Mouse (Mus musculus) forebrain, embryonic 14.5 days (tissue): ENCODE data around the gene Efcab5. TPM values are rescaled to one million over a fixed set of nuclear protein-coding genes. Genes with fewer than 3 reads are reported as not detected.
A peak's percentile ranks its signal among the peaks of the same experiment; 100 is the strongest.

Experiments used
- ATAC-seq: fragments of 200-750 bp; cut with Nextera tagmentation; 2 replicates; pipeline ENCODE4 v1.8.0; 2017; ENCODE audit warnings: mild to moderate bottlenecking, moderate library complexity
- DNase-seq: peaks from one replicate; pipeline ENCODE4 v3.0.0-alpha.2; 2015; ENCODE audit warnings: low spot score
- H3K27ac ChIP-seq: fragments of 300-500 bp; sonication (generic); 2 replicates; pipeline ENCODE4 v1.5.1; 2014; ENCODE audit warnings: low read depth, mild to moderate bottlenecking, control low read depth, low read length, moderate library complexity
- H3K27me3 ChIP-seq: fragments of 300-500 bp; sonication (generic); replicated peaks from 2 replicates; pipeline ENCODE4 v1.6.1; 2014; ENCODE audit warnings: low read length, control low read depth, mixed read lengths; ENCODE audit not compliant: control insufficient read depth, insufficient read depth
- H3K36me3 ChIP-seq: fragments of 300-500 bp; sonication (generic); 2 replicates; pipeline ENCODE4 v1.6.1; 2014; ENCODE audit warnings: low read length, control low read depth; ENCODE audit not compliant: control insufficient read depth, insufficient read depth
- H3K4me1 ChIP-seq: fragments of 300-500 bp; sonication (generic); 2 replicates; pipeline ENCODE4 v1.6.1; 2014; ENCODE audit warnings: antibody characterized with exemption, low read length, control low read depth; ENCODE audit not compliant: control insufficient read depth, insufficient read depth
- H3K4me2 ChIP-seq: fragments of 300-500 bp; sonication (generic); 2 replicates; pipeline ENCODE4 v1.6.1; 2014; ENCODE audit warnings: mild to moderate bottlenecking, control low read depth, low read length
- H3K4me3 ChIP-seq: fragments of 300-500 bp; sonication (generic); 2 replicates; pipeline ENCODE4 v1.5.1; 2014; ENCODE audit warnings: low read depth, low read length, control low read depth
- H3K9ac ChIP-seq: fragments of 300-500 bp; sonication (generic); 2 replicates; pipeline ENCODE4 v1.6.1; 2014; ENCODE audit warnings: mild to moderate bottlenecking, low read length, control low read depth, moderate library complexity
- H3K9me3 ChIP-seq: fragments of 300-500 bp; sonication (generic); replicated peaks from 2 replicates; pipeline ENCODE4 v1.6.1; 2016; ENCODE audit warnings: low read length, control low read depth, mixed read lengths; ENCODE audit not compliant: control insufficient read depth
- WGBS: fragments of 180-500 bp; shearing (Covaris S2); extraction: QIAGEN DNeasy Blood & Tissue Kit; methylation state at CpG from one replicate; pipeline ENCODE4 v1.1.7; 2014; 5-methylcytosine and 5-hydroxymethylcytosine counted together
- polyA plus RNA-seq: library from polyadenylated mRNA; unstranded; fragments of >200 nt; fragmentation: Nextera tagmentation; extraction: Ambion mirVana; gene quantifications from 2 replicates; pipeline ENCODE4 v1.2.1, GENCODE M21; 2014

The Efcab5 gene
- polyA plus RNA-seq, 1 experiment from 2014 or later = 0.74 TPM

DNA sequence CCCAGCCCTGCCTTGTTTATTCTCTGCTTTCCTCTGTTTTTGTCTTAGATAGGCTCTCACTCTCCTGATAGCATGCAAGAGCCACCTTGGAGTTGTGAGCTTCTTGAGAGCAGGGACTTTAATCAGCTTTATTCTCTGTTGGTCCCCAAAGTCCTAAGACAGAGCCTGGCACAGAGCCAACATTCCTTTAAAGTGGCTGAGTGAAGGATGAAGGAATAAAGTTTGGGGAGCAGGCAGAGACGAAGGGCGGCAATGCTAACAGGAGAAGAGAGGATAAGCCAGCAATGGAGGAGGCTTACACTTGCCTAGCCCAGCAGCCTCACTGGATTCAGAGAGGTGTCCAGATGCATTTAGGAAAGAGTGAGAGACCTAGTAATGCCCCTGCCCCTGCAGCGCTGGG is 92.2 kb downstream of the Efcab5 start:
- Histone ChIP-seq H3K36me3 (no peaks in the 10 kb centered on the region), H3K4me1 (no peaks in the 10 kb centered on the region), H3K4me3 (no peak overlapping the region), H3K27ac (no peak overlapping the region), H3K4me2 (no peak overlapping the region), H3K9ac (no peak overlapping the region), H3K27me3 (no peaks in the 10 kb centered on the region), H3K9me3 (no peaks in the 10 kb centered on the region)
- ATAC-seq = no peak
- WGBS = 55% methylated on average over 3 of the region's 3 CpGs
- DNase-seq = peak; percentile 19

GRCm38 (mm10) chr11:77095206-77095605 is 93.6 kb downstream of the Efcab5 start:
- Histone ChIP-seq H3K4me1 (no peaks in the 10 kb centered on the region), H3K4me2 (no peak overlapping the region), H3K27ac (no peak overlapping the region), H3K27me3 (no peaks in the 10 kb centered on the region), H3K36me3 (no peaks in the 10 kb centered on the region), H3K9ac (no peak overlapping the region), H3K4me3 (no peak overlapping the region), H3K9me3 (no peaks in the 10 kb centered on the region)
- WGBS = 52% methylated on average over 10 of the region's 10 CpGs
- ATAC-seq (no peak), DNase-seq (no peak)

GRCm38 (mm10) chr11:77094136-77094535 is 94.6 kb downstream of the Efcab5 start:
- no peak for ATAC-seq
- Histone ChIP-seq H3K9me3 (no peaks in the 10 kb centered on the region), H3K36me3 (no peaks in the 10 kb centered on the region), H3K27me3 (no peaks in the 10 kb centered on the region), H3K9ac (no peak overlapping the region), H3K4me1 (no peaks in the 10 kb centered on the region), H3K4me3 (no peak overlapping the region), H3K4me2 (no peak overlapping the region), H3K27ac (no peak overlapping the region)
- 73% methylated on average over 8 of the region's 8 CpGs for WGBS
- no peak for DNase-seq

DNA sequence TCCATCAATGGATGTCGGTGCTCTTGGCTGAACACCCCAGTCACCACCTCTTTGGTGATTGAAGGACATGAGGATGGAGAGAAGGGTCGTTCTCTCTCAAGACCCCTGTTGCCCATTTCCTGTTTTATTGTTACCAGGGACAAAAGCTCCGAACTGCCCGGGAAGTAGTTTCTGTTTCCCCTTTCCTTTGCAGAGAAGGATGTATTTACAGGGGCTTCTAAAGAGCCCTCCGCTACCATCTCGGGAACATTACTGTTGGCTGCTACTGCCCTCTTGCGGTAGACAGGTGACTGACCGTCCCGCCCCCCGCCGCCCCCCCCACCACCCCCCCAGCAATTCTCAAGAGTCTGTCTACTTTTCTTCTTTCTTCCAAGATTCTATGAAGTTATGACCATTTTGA is 95.6 kb downstream of the Efcab5 start:
- Histone ChIP-seq H3K4me3 (no peak overlapping the region), H3K27ac (no peak overlapping the region), H3K27me3 (no peaks in the 10 kb centered on the region), H3K36me3 (no peaks in the 10 kb centered on the region), H3K9ac (no peak overlapping the region), H3K9me3 (no peaks in the 10 kb centered on the region), H3K4me1 (no peaks in the 10 kb centered on the region), H3K4me2 (peak overlapping the region; percentile 29)
- peak; percentile 74 for DNase-seq
- under 1% methylated on average over 11 of the region's 11 CpGs for WGBS
- ATAC-seq = no peak

GRCm38 (mm10) chr11:77089162-77089561 is 99.6 kb downstream of the Efcab5 start:
- Histone ChIP-seq H3K9me3 (no peaks in the 10 kb centered on the region), H3K4me1 (no peaks in the 10 kb centered on the region), H3K4me2 (no peak overlapping the region), H3K4me3 (no peak overlapping the region), H3K36me3 (no peaks in the 10 kb centered on the region), H3K27ac (no peak overlapping the region), H3K27me3 (no peaks in the 10 kb centered on the region), H3K9ac (no peak overlapping the region)
- ATAC-seq = no peak
- DNase-seq = no peak
- 85% methylated on average over 2 of the region's 2 CpGs for WGBS

DNA sequence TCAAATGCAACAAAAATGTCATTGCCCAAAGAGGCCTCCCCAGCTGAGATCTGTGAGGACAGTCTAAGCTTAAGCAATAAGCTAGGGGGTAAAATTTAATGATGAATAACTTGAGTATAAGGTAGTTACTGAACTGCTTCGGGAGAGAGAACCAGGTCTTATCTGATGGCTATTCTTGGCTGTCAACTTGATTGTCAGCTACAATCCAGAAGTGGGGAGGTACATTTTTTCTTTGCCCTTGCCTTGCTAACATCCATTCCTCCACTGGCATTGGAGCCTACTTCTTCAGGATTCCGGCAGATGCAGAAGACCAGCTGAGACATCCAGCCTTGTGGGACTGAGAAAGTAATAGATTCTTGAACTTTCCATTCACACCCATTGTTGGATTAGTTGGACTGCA is 101.8 kb downstream of the Efcab5 start:
- Histone ChIP-seq H3K4me2 (no peak overlapping the region), H3K36me3 (no peaks in the 10 kb centered on the region), H3K4me1 (no peaks in the 10 kb centered on the region), H3K9ac (no peak overlapping the region), H3K4me3 (no peak overlapping the region), H3K9me3 (no peaks in the 10 kb centered on the region), H3K27ac (no peak overlapping the region), H3K27me3 (no peaks in the 10 kb centered on the region)
- 83% methylated on average over 2 of the region's 2 CpGs for WGBS
- no peak for DNase-seq
- no peak for ATAC-seq

DNA sequence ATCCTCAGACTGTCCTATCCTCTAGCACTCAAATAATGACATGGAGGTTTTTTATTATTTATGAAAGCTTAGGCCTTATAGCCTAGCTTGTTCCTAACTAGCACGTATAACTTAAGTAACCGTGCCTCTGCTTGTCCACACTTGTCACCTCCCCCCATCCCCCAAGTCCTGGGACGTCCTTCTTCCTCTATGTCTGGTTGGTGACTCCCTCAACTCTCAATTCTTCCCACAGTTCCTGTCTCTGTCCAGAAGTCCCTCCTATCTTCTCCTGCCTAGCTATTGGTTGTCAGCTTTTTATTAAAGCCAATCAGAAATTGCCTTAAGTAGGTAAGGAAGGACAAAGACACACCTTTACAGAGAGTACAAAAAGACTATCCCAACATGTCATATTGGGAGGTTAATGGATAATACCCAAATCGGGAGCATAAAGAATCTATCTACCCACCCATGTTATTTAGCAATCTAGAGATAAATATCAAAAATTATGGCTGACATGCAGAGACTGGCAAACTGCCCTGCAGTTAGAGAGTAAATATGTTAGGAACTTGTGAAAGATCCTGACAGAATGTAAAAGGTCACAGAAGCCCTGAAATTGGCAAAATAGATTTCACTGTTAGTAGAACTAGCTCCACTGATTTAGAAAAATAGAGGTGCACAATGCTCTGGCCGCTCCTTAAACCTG is 104.6 kb downstream of the Efcab5 start:
- ATAC-seq (no peak), DNase-seq (no peak)
- H3K9ac ChIP-seq = no peak overlapping the region
- no peaks in the 10 kb centered on the region for H3K36me3 ChIP-seq
- H3K27ac ChIP-seq = no peak overlapping the region
- H3K4me3 ChIP-seq = no peak overlapping the region
- no peaks in the 10 kb centered on the region for H3K4me1 ChIP-seq
- 65% methylated on average over 5 of the region's 5 CpGs for WGBS
- H3K9me3 ChIP-seq = no peaks in the 10 kb centered on the region
- no peaks in the 10 kb centered on the region for H3K27me3 ChIP-seq
- H3K4me2 ChIP-seq = no peak overlapping the region

GRCm38 (mm10) chr11:77079361-77079760 is 109.4 kb downstream of the Efcab5 start:
- no peaks in the 10 kb centered on the region for H3K9me3 ChIP-seq
- no peak for ATAC-seq
- no peak overlapping the region for H3K27ac ChIP-seq
- no peak overlapping the region for H3K9ac ChIP-seq
- DNase-seq = no peak
- no peak overlapping the region for H3K4me2 ChIP-seq
- no peaks in the 10 kb centered on the region for H3K27me3 ChIP-seq
- no peaks in the 10 kb centered on the region for H3K4me1 ChIP-seq
- peaks cover 7% of the 10 kb centered on the region for H3K36me3 ChIP-seq
- 94% methylated on average over 1 of the region's 1 CpGs for WGBS
- H3K4me3 ChIP-seq = no peak overlapping the region

GRCm38 (mm10) chr11:77078273-77079134 is 110.3 kb downstream of the Efcab5 start, which contains the start of gene Nsrp1:
Gene Nsrp1 (minus strand): TSS chr11:77078435.
- DNase-seq (peak; percentile 98), ATAC-seq (peak; percentile 100)
- Histone ChIP-seq H3K4me1 (no peaks in the 10 kb centered on the region), H3K4me3 (peak within 1 kb of the TSS; percentile 85), H3K27ac (peak within 1 kb of the TSS; percentile 93), H3K36me3 (peaks cover 15% of the 10 kb centered on the region), H3K27me3 (no peaks in the 10 kb centered on the region), H3K9ac (peak within 1 kb of the TSS; percentile 85), H3K4me2 (peak within 1 kb of the TSS; percentile 92), H3K9me3 (no peaks in the 10 kb centered on the region)
- WGBS = 3% methylated on average over 48 of the region's 48 CpGs
